Mouse (Mus musculus): ENCODE measurements at regions not wholly inside any gene's neighbourhood (a gene's known extent, or its start where the extent isn't known, plus 50 kb on each side); places are given as distances from the start of the nearest gene placed in this dataset.

DNA sequence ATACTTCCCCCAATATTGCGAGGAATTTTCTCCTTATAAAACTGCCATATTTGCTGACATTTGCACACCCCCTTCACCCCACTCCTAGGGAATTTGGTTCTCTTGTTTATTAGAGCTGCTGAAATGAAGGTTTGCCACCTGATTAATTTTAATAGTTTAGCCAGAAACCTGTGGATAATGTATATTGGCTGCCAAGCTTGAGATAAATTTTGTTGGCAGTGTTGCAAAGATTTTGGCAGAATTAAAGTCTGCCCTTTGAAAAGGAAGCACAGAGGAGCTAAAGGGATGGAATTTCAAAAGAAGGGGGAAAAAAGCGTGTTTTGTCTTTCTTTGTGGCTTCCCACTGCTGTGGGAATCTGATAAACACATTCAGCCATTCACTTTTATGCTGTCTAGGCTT, 354.6 kb upstream of the Car10 start:
- H3K36me3 ChIP-seq (replicated peaks), result no peaks in the 10 kb centered on the region
- no peak for DNase-seq (ENCODE audit: extremely low spot score, low spot score)
- WGBS, result 61% methylated on average over 2 of the region's 2 CpGs

GRCm38 (mm10) chr11:92758383-92758964, 339.4 kb upstream of the Car10 start:
- 75% methylated on average over 5 of the region's 5 CpGs for WGBS
- H3K4me3 ChIP-seq, result no peak overlapping the region
- no peaks in the 10 kb centered on the region for H3K36me3 ChIP-seq (replicated peaks)
- DNase-seq (ENCODE audit: extremely low spot score, low spot score), result no peak
- H3K9me3 ChIP-seq, result no peaks in the 10 kb centered on the region
- no peaks in the 10 kb centered on the region for H3K4me1 ChIP-seq
- H3K27ac ChIP-seq, result no peak overlapping the region
- H3K27me3 ChIP-seq (ENCODE audit: poor library complexity, severe bottlenecking), result no peaks in the 10 kb centered on the region

More for the DNA sequence above, 354.6 kb upstream of the Car10 start:
- no peak overlapping the region for H3K4me3 ChIP-seq
- peaks cover 4% of the 10 kb centered on the region; the same call in 1 of the 2 replicates for H3K4me1 ChIP-seq
- no peak overlapping the region for H3K27ac ChIP-seq
- H3K27me3 ChIP-seq (ENCODE audit: poor library complexity, severe bottlenecking), result no peaks in the 10 kb centered on the region
- no peaks in the 10 kb centered on the region for H3K9me3 ChIP-seq

GRCm38 (mm10) chr11:92769936-92770335, 327.9 kb upstream of the Car10 start:
- Histone ChIP-seq H3K4me1 (no peaks in the 10 kb centered on the region), H3K9me3 (no peaks in the 10 kb centered on the region), H3K27ac (no peak overlapping the region), H3K36me3 (replicated peaks) (no peaks in the 10 kb centered on the region), H3K27me3 (ENCODE audit: poor library complexity, severe bottlenecking) (no peaks in the 10 kb centered on the region), H3K4me3 (no peak overlapping the region)
- 86% methylated on average over 4 of the region's 4 CpGs for WGBS
- DNase-seq (ENCODE audit: extremely low spot score, low spot score), result no peak

GRCm38 (mm10) chr11:92772916-92773569, 324.8 kb upstream of the Car10 start:
- Histone ChIP-seq H3K36me3 (replicated peaks) (no peaks in the 10 kb centered on the region), H3K27ac (no peak overlapping the region), H3K9me3 (no peaks in the 10 kb centered on the region), H3K4me1 (no peaks in the 10 kb centered on the region), H3K27me3 (ENCODE audit: poor library complexity, severe bottlenecking) (no peaks in the 10 kb centered on the region), H3K4me3 (no peak overlapping the region)
- 77% methylated on average over 9 of the region's 9 CpGs for WGBS
- DNase-seq (ENCODE audit: extremely low spot score, low spot score), result no peak

DNA sequence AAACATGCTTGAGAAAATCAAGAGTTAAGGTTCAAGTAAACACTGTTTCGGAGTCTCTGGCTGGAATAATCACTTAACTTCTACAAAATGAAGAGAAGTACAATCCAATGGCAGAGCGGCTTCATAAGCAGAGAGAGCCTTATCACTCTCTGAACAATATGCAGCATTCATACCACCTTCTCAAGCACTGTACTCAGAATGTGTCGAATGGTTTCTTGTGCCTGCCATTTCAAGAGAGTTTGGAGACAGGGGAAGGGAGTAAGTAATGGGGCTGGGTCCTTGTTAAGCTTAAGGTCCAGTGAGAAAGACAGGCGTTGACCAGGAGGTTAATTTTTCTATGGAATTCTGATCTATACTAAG, 324.3 kb upstream of the Car10 start:
- Histone ChIP-seq H3K4me1 (no peaks in the 10 kb centered on the region), H3K27me3 (ENCODE audit: poor library complexity, severe bottlenecking) (no peaks in the 10 kb centered on the region), H3K27ac (no peak overlapping the region), H3K36me3 (replicated peaks) (no peaks in the 10 kb centered on the region), H3K4me3 (no peak overlapping the region), H3K9me3 (no peaks in the 10 kb centered on the region)
- DNase-seq (ENCODE audit: extremely low spot score, low spot score), result no peak
- 87% methylated on average over 4 of the region's 4 CpGs for WGBS

- H3K4me1 ChIP-seq, result no peaks in the 10 kb centered on the region
- DNase-seq (ENCODE audit: extremely low spot score, low spot score), result peak; percentile 15
- no peak overlapping the region for H3K27ac ChIP-seq
- H3K27me3 ChIP-seq (ENCODE audit: poor library complexity, severe bottlenecking), result no peaks in the 10 kb centered on the region
- no peaks in the 10 kb centered on the region for H3K36me3 ChIP-seq (replicated peaks)
- H3K9me3 ChIP-seq, result no peaks in the 10 kb centered on the region
- WGBS, result 13% methylated on average over 3 of the region's 3 CpGs
- no peak overlapping the region for H3K4me3 ChIP-seq
These were observed 323.0 kb upstream of the Car10 start for GRCm38 (mm10) chr11:92774780-92775179.

DNA sequence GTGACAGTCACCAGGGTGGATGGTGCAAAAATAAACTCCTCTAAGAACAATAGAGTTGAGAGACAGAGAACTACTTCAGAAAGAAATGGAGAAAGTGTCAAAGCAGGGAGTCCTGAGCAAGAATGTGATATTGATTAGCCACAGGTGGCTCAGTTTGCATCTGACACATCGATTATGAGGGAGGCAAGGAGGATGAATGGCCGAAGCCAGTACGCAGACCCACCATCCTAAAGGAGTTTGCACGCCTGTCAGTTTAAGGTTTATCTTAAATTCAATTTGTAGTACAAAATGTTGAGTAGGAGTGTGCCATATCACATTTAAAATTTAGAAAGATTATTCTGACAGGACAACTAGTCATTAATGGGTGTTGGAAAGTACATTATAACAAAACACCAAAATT, 298.6 kb upstream of the Car10 start:
- 94% methylated on average over 4 of the region's 4 CpGs for WGBS
- H3K27me3 ChIP-seq (ENCODE audit: poor library complexity, severe bottlenecking), result no peaks in the 10 kb centered on the region
- no peak overlapping the region for H3K27ac ChIP-seq
- no peaks in the 10 kb centered on the region for H3K4me1 ChIP-seq
- no peaks in the 10 kb centered on the region for H3K36me3 ChIP-seq (replicated peaks)
- no peak overlapping the region for H3K4me3 ChIP-seq
- no peaks in the 10 kb centered on the region for H3K9me3 ChIP-seq
- DNase-seq (ENCODE audit: extremely low spot score, low spot score), result no peak
